Mouse (Mus musculus) intestine, embryonic 14.5 days (tissue): Measurements from ENCODE around the gene Dhrs1. TPM values are rescaled to one million over a fixed set of nuclear protein-coding genes. Genes with fewer than 3 reads are reported as not detected.

Source experiments
- ATAC-seq: fragments of 200-750 bp; cut with Nextera tagmentation; replicated peaks from 2 replicates; pipeline ENCODE4 v1.8.0; 2017; ENCODE audit warnings: low read depth, moderate number of reproducible peaks, moderate TSS enrichment, moderate library complexity; ENCODE audit not compliant: low FRiP score, low TSS enrichment
- DNase-seq: peaks from one replicate; pipeline ENCODE4 v3.0.0-alpha.2; 2018; ENCODE audit warnings: low spot score
- H3K27ac ChIP-seq: fragments of 300-500 bp; sonication (generic); 2 replicates; pipeline ENCODE4 v1.5.1; 2014; ENCODE audit warnings: low read depth, mild to moderate bottlenecking, control low read depth
- H3K27me3 ChIP-seq: fragments of 300-500 bp; sonication (generic); replicated peaks from 2 replicates; pipeline ENCODE4 v1.6.1; 2014; ENCODE audit warnings: low read length, control low read depth; ENCODE audit not compliant: control insufficient read depth, insufficient read depth
- H3K36me3 ChIP-seq: fragments of 300-500 bp; sonication (generic); 2 replicates; pipeline ENCODE4 v1.6.1; 2014; ENCODE audit warnings: low read length, control low read depth; ENCODE audit not compliant: control insufficient read depth, insufficient read depth
- H3K4me1 ChIP-seq: fragments of 300-500 bp; sonication (generic); replicated peaks from 2 replicates; pipeline ENCODE4 v1.6.1; 2014; ENCODE audit warnings: low read length, control low read depth, mixed read lengths; ENCODE audit not compliant: control insufficient read depth, insufficient read depth
- H3K4me2 ChIP-seq: fragments of 300-500 bp; sonication (generic); 2 replicates; pipeline ENCODE4 v1.6.1; 2014; ENCODE audit warnings: low read length
- H3K4me3 ChIP-seq: fragments of 300-500 bp; sonication (generic); 2 replicates; pipeline ENCODE4 v1.5.1; 2014; ENCODE audit warnings: low read depth, low read length, control low read depth, mixed read lengths
- H3K9ac ChIP-seq: fragments of 300-500 bp; sonication (generic); 2 replicates; pipeline ENCODE4 v1.6.1; 2014; ENCODE audit warnings: mild to moderate bottlenecking, low read length
- H3K9me3 ChIP-seq: fragments of 300-500 bp; sonication (generic); 2 replicates; pipeline ENCODE4 v1.6.1; 2016; ENCODE audit warnings: low read length, control low read depth; ENCODE audit not compliant: control insufficient read depth
- WGBS: fragments of 180-500 bp; shearing (Covaris S2); extraction: QIAGEN DNeasy Blood & Tissue Kit; methylation state at CpG from one replicate; pipeline ENCODE4 v1.1.7; 2014; 5-methylcytosine and 5-hydroxymethylcytosine counted together
- polyA plus RNA-seq: library from polyadenylated mRNA; unstranded; fragments of >200 nt; fragmentation: Nextera tagmentation; extraction: Ambion mirVana; gene quantifications from 2 replicates; pipeline ENCODE4 v1.2.1, GENCODE M21; 2014

Gene Dhrs1
- polyA plus RNA-seq, 1 experiment from 2014 or later = 81.9 TPM

DNA sequence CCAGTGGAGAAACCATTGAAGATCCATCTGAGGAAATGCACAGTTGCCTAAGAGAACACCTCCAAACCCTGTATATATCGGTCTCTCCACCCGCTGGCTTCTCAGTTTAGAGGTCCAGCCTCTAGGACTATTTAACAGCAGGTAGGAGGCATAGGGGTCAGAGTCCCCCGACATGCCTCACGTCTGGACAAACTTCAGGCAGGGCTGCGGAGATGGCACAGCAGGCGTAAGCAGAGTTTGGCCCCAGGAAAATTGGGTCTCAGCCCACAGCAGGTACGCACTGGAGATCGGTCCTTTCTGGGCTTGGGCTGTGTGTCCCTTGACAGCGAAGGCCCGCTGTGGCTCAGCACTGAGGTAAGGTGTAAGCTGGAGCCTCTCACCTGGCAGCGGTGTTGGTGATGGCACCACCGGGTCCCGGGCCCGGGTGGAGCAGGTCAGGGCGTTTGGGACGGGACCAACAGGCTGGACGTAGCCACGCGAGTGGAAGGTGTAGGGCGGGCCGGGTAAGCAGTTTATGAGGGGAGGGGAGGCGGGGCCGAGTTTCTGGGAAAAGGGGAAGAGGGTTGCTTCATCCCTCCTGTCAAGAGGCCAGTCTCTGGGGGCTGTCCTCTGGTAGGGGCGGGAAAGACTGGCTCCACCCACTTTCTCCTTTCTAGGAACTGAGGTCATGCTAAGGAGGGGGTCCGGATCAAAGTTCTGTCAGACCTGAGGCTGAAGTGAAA lies 32.3 kb downstream of the Dhrs1 start:
- peak; percentile 51 for ATAC-seq
- no peak overlapping the region for H3K9ac ChIP-seq
- no peak overlapping the region for H3K27ac ChIP-seq
- WGBS = 16% methylated on average over 25 of the region's 25 CpGs
- H3K27me3 ChIP-seq = peaks cover 8% of the 10 kb centered on the region; the same call in 1 of the 2 replicates
- peaks cover 22% of the 10 kb centered on the region for H3K36me3 ChIP-seq
- H3K4me3 ChIP-seq = peak overlapping the region; percentile 14; the same call in 1 of the 2 replicates
- H3K4me1 ChIP-seq = peaks cover 9% of the 10 kb centered on the region; the same call in 1 of the 2 replicates
- H3K9me3 ChIP-seq = no peaks in the 10 kb centered on the region
- H3K4me2 ChIP-seq = peak overlapping the region; percentile 48
- DNase-seq = no peak

DNA sequence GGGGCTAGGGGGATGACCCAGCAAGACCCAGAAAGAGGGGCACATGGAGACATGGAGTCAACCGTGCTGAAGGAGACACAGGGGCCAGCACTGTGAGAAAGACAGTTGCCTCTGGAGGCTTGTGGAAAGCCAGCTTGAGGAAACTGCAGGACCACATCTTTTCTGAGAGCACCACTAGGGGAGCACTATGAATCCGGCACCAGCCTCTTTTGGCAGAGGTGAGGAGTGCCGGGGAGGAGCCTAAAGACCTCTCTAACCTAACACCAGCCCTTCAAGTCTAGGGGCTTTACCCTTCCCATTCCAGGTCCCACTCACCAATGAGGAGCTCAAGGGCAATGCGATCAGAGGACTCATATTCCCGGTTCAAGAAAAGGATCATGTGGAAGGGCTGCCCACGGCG lies 33.7 kb downstream of the Dhrs1 start:
- Histone ChIP-seq H3K4me3 (no peak overlapping the region), H3K9ac (no peak overlapping the region), H3K9me3 (no peaks in the 10 kb centered on the region), H3K27ac (no peak overlapping the region), H3K27me3 (peaks cover 8% of the 10 kb centered on the region; the same call in 1 of the 2 replicates), H3K4me1 (peaks cover 9% of the 10 kb centered on the region; the same call in 1 of the 2 replicates), H3K4me2 (no peak overlapping the region), H3K36me3 (peaks cover 8% of the 10 kb centered on the region)
- WGBS = 82% methylated on average over 7 of the region's 7 CpGs
- no peak for ATAC-seq
- DNase-seq = no peak

DNA sequence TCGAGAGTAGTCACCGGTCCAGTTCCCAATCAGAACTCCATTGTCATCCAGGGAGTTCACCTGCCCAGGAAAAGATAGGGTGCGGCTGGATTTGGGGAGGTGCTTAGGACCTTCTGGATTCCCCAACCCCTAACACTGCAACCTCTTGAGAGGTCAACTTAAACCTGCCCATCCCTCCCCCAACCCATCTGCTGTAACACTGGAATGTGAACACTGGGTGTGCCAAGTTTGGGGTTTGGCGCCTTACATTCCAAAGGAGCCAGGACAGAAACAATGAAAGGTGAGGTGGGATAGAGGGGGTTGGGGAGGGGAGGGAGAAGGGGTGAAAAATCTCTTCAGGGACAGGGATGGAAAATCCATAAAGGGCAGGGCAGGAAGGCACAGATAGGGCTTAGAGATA lies 36.0 kb downstream of the Dhrs1 start:
- no peaks in the 10 kb centered on the region for H3K36me3 ChIP-seq
- peaks cover 8% of the 10 kb centered on the region; the same call in 1 of the 2 replicates for H3K27me3 ChIP-seq
- ATAC-seq (no peak), DNase-seq (no peak)
- H3K4me1 ChIP-seq = peaks cover 9% of the 10 kb centered on the region; the same call in 1 of the 2 replicates
- no peak overlapping the region for H3K9ac ChIP-seq
- no peak overlapping the region for H3K27ac ChIP-seq
- H3K9me3 ChIP-seq = no peaks in the 10 kb centered on the region
- no peak overlapping the region for H3K4me3 ChIP-seq
- WGBS = 79% methylated on average over 4 of the region's 4 CpGs
- H3K4me2 ChIP-seq = no peak overlapping the region

DNA sequence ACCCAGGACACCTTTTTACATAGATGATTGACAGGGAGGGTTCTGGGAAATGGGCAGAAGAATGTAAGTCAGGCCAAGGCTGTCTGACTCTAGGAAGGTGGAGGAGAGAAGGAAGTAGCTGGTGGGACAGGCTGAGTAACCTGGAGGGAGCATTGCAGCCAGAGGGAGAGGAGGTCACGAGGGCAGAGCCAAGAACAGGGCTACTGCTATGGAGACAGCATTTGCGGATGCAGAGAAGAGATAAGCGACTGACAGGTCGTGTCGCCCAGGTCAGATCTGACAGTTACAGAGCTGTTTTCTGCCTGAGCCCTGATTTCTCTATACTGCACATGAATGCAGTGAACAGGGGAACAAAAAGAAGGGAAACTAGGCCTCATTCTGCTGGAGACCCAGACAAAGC lies 38.1 kb downstream of the Dhrs1 start:
- no peak overlapping the region for H3K9ac ChIP-seq
- H3K27me3 ChIP-seq = 0 out of 2 replicates have a peak, but pooled peaks cover under 1% of the 10 kb centered on the region
- H3K4me1 ChIP-seq = no peaks in the 10 kb centered on the region
- no peak overlapping the region for H3K27ac ChIP-seq
- H3K36me3 ChIP-seq = no peaks in the 10 kb centered on the region
- no peak for ATAC-seq
- no peak overlapping the region for H3K4me3 ChIP-seq
- no peaks in the 10 kb centered on the region for H3K9me3 ChIP-seq
- no peak overlapping the region for H3K4me2 ChIP-seq
- no peak for DNase-seq
- WGBS = 67% methylated on average over 5 of the region's 5 CpGs

DNA sequence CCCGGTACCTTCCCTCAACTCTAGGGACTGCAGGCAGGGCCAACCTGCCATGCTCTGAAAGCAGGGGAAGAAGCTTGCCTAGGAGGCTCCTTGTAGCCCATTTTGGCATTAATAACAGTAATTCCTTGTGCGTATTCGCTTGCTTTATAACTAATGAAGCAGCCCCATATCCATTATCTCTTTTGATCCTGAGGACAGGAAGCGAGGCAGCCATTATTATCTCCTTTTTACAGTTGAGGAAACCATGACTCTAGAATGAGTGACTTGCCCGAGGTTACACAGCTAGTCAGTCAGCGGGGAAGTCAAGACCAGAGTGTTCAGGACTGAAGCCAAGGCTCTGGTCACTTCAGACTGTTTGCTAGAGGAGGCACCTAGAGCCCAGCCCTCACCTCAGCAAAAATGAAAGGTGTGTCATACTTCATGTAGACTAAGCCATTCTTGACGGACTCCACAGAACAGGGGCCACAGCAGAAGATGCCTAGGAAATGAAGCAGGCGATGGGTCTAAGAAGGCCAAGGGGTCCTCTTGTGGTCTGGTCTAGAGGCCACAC lies 39.4 kb downstream of the Dhrs1 start:
- Histone ChIP-seq H3K36me3 (no peaks in the 10 kb centered on the region), H3K4me1 (no peaks in the 10 kb centered on the region), H3K9ac (no peak overlapping the region), H3K4me3 (no peak overlapping the region), H3K9me3 (no peaks in the 10 kb centered on the region), H3K4me2 (no peak overlapping the region), H3K27ac (no peak overlapping the region), H3K27me3 (no peaks in the 10 kb centered on the region)
- no peak for ATAC-seq
- no peak for DNase-seq
- WGBS = 86% methylated on average over 8 of the region's 8 CpGs

DNA sequence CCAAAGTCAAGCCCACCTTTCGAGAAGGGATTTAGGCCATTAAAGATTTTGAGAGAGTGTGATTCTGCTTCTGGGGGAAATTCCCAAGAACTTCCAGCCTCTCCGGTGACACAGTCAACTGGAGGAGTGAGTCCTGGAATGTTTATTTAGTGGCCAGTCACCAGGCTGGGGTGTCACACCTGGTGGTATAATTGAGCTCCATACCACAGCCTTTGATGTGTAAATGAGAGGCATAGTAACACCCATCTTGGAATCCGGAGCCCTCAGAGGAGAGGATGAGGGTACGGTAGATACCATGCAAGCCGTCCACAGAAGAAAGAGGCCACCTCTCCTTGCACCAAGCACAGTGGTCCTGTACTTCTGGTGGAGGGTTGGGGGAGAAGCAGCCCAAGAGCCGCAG lies 42.7 kb downstream of the Dhrs1 start:
- Histone ChIP-seq H3K4me2 (no peak overlapping the region), H3K27ac (no peak overlapping the region), H3K36me3 (no peaks in the 10 kb centered on the region), H3K9ac (no peak overlapping the region), H3K9me3 (no peaks in the 10 kb centered on the region), H3K4me3 (no peak overlapping the region), H3K4me1 (no peaks in the 10 kb centered on the region), H3K27me3 (no peaks in the 10 kb centered on the region)
- WGBS = 45% methylated on average over 6 of the region's 6 CpGs
- DNase-seq (no peak), ATAC-seq (no peak)

DNA sequence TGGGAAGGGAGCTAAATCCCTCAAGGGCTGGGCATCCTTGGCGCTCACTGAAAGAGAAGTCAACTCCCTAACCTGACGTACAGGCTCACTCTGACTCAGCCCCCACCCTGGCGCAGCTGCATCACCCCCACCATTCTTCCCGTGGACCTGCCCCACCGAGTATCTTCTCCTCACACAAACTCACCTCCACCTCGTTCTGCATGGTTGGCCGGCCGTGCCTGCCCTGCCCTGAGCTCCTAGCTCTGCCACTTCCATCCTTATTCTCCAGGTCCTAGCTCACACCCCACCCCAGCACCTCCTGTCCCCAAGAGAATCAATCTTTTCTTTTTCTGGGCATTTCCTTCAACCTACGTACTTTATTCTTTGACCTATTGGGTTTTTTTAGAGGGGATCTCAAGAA lies 44.4 kb downstream of the Dhrs1 start:
- Histone ChIP-seq H3K36me3 (no peaks in the 10 kb centered on the region), H3K9ac (no peak overlapping the region), H3K4me2 (no peak overlapping the region), H3K9me3 (no peaks in the 10 kb centered on the region), H3K27me3 (no peaks in the 10 kb centered on the region), H3K4me3 (no peak overlapping the region), H3K4me1 (no peaks in the 10 kb centered on the region), H3K27ac (no peak overlapping the region)
- 58% methylated on average over 9 of the region's 9 CpGs for WGBS
- no peak for ATAC-seq
- DNase-seq = no peak

DNA sequence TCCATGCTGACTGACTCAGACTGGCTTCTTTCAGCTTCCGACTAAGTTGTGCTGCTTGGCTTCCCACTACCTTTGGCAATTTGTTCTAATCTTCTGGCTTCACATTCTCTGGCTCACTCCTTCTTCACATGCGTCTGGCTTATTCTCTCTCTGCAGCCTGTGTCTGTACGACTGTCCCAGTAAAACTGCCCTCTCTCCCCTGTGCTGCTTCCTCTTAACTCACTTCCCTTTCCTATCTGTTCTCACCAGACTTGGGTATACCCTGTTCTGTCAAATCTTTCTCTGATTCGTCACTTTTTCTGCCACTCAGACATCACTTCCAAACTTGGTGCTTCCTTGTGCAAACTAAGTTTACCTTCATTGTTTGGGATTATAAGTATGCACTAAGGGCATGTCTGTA lies 48.3 kb downstream of the Dhrs1 start:
- no peak overlapping the region for H3K4me3 ChIP-seq
- no peak for DNase-seq
- no peak overlapping the region for H3K9ac ChIP-seq
- no peaks in the 10 kb centered on the region for H3K27me3 ChIP-seq
- no peaks in the 10 kb centered on the region for H3K36me3 ChIP-seq
- no peak overlapping the region for H3K4me2 ChIP-seq
- no peaks in the 10 kb centered on the region for H3K4me1 ChIP-seq
- no peak for ATAC-seq
- H3K9me3 ChIP-seq = no peaks in the 10 kb centered on the region
- 80% methylated on average over 4 of the region's 4 CpGs for WGBS
- H3K27ac ChIP-seq = no peak overlapping the region

DNA sequence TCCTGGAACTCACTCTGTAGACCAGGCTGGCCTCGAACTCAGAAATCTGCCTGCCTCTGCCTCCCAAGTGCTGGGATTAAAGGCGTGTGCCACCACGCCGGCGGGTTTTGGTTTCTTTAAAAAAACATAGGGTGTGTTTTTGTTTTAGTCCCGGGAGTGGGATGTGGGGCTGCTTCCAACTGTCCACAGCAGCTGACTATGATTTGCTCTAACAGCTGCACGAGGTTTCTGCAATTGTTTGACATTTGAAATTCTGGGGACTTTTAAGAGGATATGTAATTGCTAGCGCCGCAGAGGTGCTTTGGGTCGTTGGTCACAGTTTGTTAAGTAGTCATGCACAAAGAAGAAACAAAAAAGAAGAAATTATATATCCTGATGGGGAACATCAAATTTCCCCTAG lies 56.1 kb downstream of the Dhrs1 start:
- no peak for ATAC-seq
- 74% methylated on average over 10 of the region's 10 CpGs for WGBS

More for the DNA sequence above, 56.1 kb downstream of the Dhrs1 start:
- DNase-seq = no peak
- no peak overlapping the region for H3K4me2 ChIP-seq
- no peaks in the 10 kb centered on the region for H3K27me3 ChIP-seq
- H3K36me3 ChIP-seq = no peaks in the 10 kb centered on the region
- no peak overlapping the region for H3K9ac ChIP-seq
- H3K4me1 ChIP-seq = no peaks in the 10 kb centered on the region
- H3K9me3 ChIP-seq = no peaks in the 10 kb centered on the region
- no peak overlapping the region for H3K4me3 ChIP-seq
- no peak overlapping the region for H3K27ac ChIP-seq
